Mouse (Mus musculus) embryonic fibroblast, embryonic 13.5 days (primary cell): ENCODE measurements at regions not wholly inside any gene's neighbourhood (a gene's known extent, or its start where the extent isn't known, plus 50 kb on each side); places are given as distances from the start of the nearest gene placed in this dataset.

Experiments used
- CTCF ChIP-seq: IDR thresholded peaks from 2 replicates; pipeline ENCODE4 v1.5.1; 2011; ENCODE audit warnings: mild to moderate bottlenecking, control low read depth, low read length, moderate library complexity, borderline replicate concordance; ENCODE audit not compliant: insufficient read depth
- POLR2A ChIP-seq: IDR thresholded peaks from 2 replicates; pipeline ENCODE4 v1.6.1; 2011; ENCODE audit warnings: low read depth, mild to moderate bottlenecking, control low read depth, low read length, moderate library complexity

- TF ChIP-seq CTCF (no peak), POLR2A (no peak)
Measured at GRCm38 (mm10) chr11:7502045-7502444, 288.3 kb upstream of the Igfbp3 start.
